Mouse (Mus musculus): ENCODE measurements around the gene 2900011O08Rik. TPM values are rescaled to one million over a fixed set of nuclear protein-coding genes. Genes with fewer than 3 reads are reported as not detected.

The 2900011O08Rik gene
- polyA plus RNA-seq, 1 experiment = 260 TPM

DNA sequence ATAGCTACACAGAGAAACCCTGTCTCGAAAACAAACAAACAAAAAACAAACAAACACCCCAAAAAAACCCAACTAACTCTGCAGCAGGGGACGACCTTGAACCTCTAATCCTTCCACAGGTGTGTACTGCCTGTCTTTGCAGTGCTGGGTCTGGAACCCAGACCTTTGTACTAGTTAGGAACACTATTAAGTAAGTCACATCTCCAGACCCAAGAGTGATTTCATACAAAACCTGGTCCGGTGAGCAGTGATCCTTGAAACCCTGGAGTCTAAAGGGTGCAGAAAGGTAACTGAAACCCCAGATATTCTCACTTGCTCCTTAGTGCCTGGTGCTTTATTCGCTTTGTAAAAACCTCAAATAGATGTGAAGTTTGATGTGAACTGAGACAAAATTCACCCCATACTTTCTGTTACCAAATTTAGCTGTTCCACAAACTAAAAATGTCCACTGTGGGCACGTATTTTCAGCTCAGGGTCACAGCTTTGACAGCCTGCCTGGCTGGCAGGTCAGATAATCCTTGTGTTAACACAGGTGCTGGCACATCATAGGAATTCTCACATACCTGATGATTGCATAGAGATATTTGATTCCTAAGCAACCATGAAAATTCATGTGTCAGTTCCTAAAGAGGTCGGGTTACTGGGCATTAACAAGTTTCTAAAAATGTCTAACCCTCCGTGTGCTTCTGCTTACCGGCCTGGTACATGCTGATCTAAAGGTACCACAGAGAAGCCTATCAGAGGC is 17.2 kb downstream of the 2900011O08Rik start:
- Histone ChIP-seq H3K27ac (ENCODE audit: insufficient read depth, low read length) (no peak overlapping the region), H3K4me3 (ENCODE audit: insufficient read depth, low read length) (no peak overlapping the region), H3K4me1 (ENCODE audit: control insufficient read depth, insufficient read depth, low read length) (no peaks in the 10 kb centered on the region)
- TF ChIP-seq POLR2A (IDR thresholded peaks at IDR 0.05; ENCODE audit: extremely low read depth, insufficient read depth, low read length) (no peak), CTCF (IDR thresholded peaks at IDR 0.05; ENCODE audit: extremely low read depth, insufficient read depth, low read length) (no peak)

DNA sequence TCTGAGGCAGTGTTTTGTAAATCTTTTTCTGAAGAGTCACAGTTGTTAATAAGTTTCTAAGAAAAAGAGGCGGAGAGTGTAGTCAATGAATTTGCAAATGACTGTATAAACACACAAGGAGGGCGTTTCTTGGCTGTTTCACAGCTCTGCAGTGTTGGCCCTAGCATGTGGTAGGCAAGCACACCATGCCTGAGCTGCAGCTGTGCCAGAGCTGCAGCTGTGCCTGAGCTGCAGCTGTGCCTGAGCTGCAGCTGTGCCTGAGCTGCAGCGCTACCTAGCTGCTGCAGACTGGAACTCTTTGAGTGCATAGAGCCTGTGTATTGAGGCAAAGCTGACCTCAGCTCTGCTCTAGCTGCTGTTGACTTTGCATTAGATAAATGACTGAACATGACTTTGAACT is 17.8 kb downstream of the 2900011O08Rik start:
- H3K27ac ChIP-seq (ENCODE audit: insufficient read depth, low read length) = no peak overlapping the region
- no peak overlapping the region for H3K4me3 ChIP-seq (ENCODE audit: insufficient read depth, low read length)
- no peaks in the 10 kb centered on the region for H3K4me1 ChIP-seq (ENCODE audit: control insufficient read depth, insufficient read depth, low read length)
- TF ChIP-seq CTCF (IDR thresholded peaks at IDR 0.05; ENCODE audit: extremely low read depth, insufficient read depth, low read length) (peak; percentile 16; the same call in 1 of the 2 replicates), POLR2A (IDR thresholded peaks at IDR 0.05; ENCODE audit: extremely low read depth, insufficient read depth, low read length) (no peak)

DNA sequence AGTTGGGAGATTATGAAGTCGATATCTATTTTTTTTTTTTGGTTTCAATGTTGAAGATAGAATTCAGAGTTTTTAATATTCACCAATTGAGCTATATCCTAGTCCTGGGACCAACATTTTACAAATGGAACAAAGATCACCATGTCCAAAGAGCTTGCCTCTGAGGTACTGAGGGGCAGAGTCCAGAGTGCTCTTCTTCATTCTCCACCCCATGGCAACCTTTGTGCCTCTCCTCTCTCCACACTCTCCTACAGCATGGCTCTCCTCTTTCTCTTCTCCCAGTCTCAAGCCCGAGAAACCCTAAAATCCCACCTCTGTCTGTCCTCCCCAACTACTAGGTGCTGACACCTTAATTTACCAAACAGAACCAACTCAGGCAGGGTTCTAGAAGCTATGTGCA is 18.3 kb downstream of the 2900011O08Rik start:
- TF ChIP-seq POLR2A (IDR thresholded peaks at IDR 0.05; ENCODE audit: extremely low read depth, insufficient read depth, low read length) (no peak), CTCF (IDR thresholded peaks at IDR 0.05; ENCODE audit: extremely low read depth, insufficient read depth, low read length) (no peak)

DNA sequence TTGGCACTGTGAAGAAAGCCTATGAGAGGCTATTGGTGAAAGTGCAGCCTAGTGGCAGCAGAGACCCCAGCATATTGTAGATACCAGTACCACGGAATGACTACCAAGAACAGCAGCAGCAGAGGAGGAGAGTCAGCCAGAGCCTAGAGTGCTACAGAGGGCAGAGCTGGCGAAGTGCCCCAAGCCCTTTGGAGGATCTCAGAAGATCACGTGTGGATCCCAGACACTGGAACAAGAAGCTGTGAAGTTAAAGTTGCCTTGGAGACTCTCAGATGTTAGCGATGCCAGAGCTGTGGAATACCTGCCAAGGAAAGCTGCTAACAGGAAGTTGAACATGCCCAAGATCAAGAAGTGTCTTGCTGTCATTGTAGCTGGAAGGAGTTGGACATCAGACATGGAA is 18.9 kb downstream of the 2900011O08Rik start:
- Histone ChIP-seq H3K4me3 (ENCODE audit: insufficient read depth, low read length) (no peak overlapping the region), H3K4me1 (ENCODE audit: control insufficient read depth, insufficient read depth, low read length) (no peaks in the 10 kb centered on the region), H3K27ac (ENCODE audit: insufficient read depth, low read length) (no peak overlapping the region)
- no peak for TF ChIP-seq CTCF (IDR thresholded peaks at IDR 0.05; ENCODE audit: extremely low read depth, insufficient read depth, low read length)
- no peak for TF ChIP-seq POLR2A (IDR thresholded peaks at IDR 0.05; ENCODE audit: extremely low read depth, insufficient read depth, low read length)

More for the DNA sequence above, 18.3 kb downstream of the 2900011O08Rik start:
- no peak overlapping the region for H3K27ac ChIP-seq (ENCODE audit: insufficient read depth, low read length)
- H3K4me1 ChIP-seq (ENCODE audit: control insufficient read depth, insufficient read depth, low read length) = no peaks in the 10 kb centered on the region
- H3K4me3 ChIP-seq (ENCODE audit: insufficient read depth, low read length) = no peak overlapping the region

DNA sequence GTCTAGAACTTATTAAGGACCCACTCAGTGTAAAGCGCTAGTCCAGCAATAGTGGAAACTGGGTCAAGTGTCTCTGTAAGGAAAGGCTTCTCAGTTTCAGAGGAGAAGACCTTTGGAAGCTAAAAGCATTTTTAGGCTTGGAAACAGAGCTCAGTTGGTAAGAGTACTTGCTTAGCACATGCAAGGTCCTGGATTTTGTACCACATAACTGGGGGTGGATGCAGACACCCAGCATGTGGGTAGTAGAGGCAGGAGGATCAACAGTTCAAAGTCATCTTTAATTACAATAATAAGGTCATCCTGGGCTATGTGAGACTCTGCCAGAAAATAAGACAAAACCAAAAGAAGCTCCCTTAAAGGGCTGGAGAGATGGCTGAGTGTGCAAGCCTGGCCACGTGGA is 21.7 kb downstream of the 2900011O08Rik start:
- no peak for TF ChIP-seq CTCF (IDR thresholded peaks at IDR 0.05; ENCODE audit: extremely low read depth, insufficient read depth, low read length)
- no peak for TF ChIP-seq POLR2A (IDR thresholded peaks at IDR 0.05; ENCODE audit: extremely low read depth, insufficient read depth, low read length)
- Histone ChIP-seq H3K27ac (ENCODE audit: insufficient read depth, low read length) (no peak overlapping the region), H3K4me1 (ENCODE audit: control insufficient read depth, insufficient read depth, low read length) (no peaks in the 10 kb centered on the region), H3K4me3 (ENCODE audit: insufficient read depth, low read length) (no peak overlapping the region)

DNA sequence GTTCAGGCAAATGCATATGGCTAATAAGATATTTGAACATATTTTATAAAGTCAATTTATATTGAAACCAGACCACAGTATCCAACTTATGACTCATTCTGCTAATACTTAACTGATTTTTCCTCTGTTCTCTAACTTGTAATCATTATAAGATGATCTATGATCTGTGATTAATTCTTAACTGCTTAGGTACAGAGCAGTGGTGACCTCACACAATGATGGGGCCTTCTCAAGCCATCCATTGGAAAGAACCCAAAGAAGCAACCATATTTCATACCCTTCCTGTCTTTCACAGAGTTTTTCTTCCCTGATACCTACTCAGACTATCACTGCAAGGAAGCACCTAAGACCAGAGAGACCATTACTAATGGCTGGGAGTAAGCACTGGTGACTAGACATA is 22.3 kb downstream of the 2900011O08Rik start:
- Histone ChIP-seq H3K4me1 (ENCODE audit: control insufficient read depth, insufficient read depth, low read length) (no peaks in the 10 kb centered on the region), H3K4me3 (ENCODE audit: insufficient read depth, low read length) (no peak overlapping the region), H3K27ac (ENCODE audit: insufficient read depth, low read length) (no peak overlapping the region)
- TF ChIP-seq POLR2A (IDR thresholded peaks at IDR 0.05; ENCODE audit: extremely low read depth, insufficient read depth, low read length) (no peak), CTCF (IDR thresholded peaks at IDR 0.05; ENCODE audit: extremely low read depth, insufficient read depth, low read length) (no peak)

DNA sequence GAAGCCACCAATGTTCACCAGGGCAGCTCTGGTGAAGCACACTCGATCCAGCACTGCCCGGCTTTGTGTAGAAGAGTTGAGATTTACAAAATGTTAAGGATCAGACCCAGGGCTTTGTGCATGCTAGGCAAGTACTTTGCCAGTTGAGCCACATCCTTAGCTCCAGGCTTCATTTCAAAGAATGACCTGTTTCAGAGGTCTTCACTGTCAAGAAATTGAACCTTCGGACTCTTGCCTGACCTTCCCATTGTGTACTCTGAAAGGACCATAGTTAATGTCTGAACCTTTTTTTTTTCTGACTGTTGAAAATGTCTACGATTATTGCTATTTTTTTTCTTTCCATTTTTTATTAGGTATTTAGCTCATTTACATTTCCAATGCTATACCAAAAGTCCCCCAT is 23.6 kb downstream of the 2900011O08Rik start:
- TF ChIP-seq CTCF (IDR thresholded peaks at IDR 0.05; ENCODE audit: extremely low read depth, insufficient read depth, low read length) (no peak), POLR2A (IDR thresholded peaks at IDR 0.05; ENCODE audit: extremely low read depth, insufficient read depth, low read length) (no peak)
- H3K27ac ChIP-seq (ENCODE audit: insufficient read depth, low read length) = no peak overlapping the region
- no peaks in the 10 kb centered on the region for H3K4me1 ChIP-seq (ENCODE audit: control insufficient read depth, insufficient read depth, low read length)
- H3K4me3 ChIP-seq (ENCODE audit: insufficient read depth, low read length) = no peak overlapping the region

DNA sequence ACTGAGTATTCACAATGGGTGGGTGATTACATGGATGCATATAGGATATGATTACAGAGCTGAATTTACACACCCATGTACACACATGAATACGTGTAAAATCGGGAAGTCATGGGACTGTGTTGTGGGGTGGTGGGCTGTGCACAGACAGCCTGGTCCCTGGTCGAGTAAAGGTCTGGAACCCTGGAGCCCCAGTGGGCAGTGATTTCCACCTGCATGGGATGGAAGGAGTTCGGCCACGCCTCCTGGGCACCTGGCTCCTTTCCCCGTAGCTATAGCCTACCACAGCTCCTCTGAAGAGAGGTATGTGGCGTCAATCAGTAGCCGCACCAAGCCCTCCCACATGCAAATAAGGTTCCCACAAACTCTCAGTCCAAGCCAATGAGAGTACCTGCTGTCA is 30.9 kb downstream of the 2900011O08Rik start:
- no peak overlapping the region for H3K27ac ChIP-seq (ENCODE audit: insufficient read depth, low read length)
- no peak overlapping the region for H3K4me3 ChIP-seq (ENCODE audit: insufficient read depth, low read length)
- no peaks in the 10 kb centered on the region; the same call in 1 of the 2 replicates for H3K4me1 ChIP-seq (ENCODE audit: control insufficient read depth, insufficient read depth, low read length)
- no peak for TF ChIP-seq POLR2A (IDR thresholded peaks at IDR 0.05; ENCODE audit: extremely low read depth, insufficient read depth, low read length)
- no peak for TF ChIP-seq CTCF (IDR thresholded peaks at IDR 0.05; ENCODE audit: extremely low read depth, insufficient read depth, low read length)

DNA sequence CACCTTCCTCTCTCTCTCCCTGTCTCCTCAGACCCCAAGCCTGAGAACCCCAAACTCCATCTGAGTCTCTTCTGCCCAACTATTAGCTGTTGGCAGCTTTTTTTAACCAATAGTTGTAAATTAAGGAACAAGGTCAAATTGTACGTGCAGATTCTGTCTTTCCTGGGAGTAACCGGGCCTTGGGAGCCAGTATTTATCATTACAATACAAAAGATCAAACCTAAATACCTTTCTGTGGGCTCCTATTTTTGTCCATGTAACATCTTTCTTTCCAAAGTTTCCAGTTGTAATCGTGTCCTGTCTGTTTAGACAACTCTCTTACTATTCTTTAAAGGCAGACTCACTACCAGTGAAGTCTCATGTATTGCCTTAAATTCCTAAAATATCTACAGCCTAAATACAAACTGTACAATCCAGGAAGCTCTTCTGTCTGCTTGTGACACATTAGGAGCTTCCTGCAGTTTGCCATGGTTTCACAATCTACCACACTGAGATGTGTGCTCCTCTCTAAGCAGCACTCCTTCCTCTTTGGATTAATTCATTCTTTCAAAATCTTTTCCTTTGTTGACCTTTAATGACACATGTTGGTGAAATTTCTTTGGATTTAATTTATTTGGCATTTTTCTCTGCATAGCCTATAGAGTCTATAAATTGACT is 34.9 kb downstream of the 2900011O08Rik start:
- no peak for TF ChIP-seq CTCF (IDR thresholded peaks at IDR 0.05; ENCODE audit: extremely low read depth, insufficient read depth, low read length)
- no peak for TF ChIP-seq POLR2A (IDR thresholded peaks at IDR 0.05; ENCODE audit: extremely low read depth, insufficient read depth, low read length)
- H3K4me1 ChIP-seq (ENCODE audit: control insufficient read depth, insufficient read depth, low read length) = no peaks in the 10 kb centered on the region; the same call in 1 of the 2 replicates
- no peak overlapping the region for H3K4me3 ChIP-seq (ENCODE audit: insufficient read depth, low read length)
- no peak overlapping the region for H3K27ac ChIP-seq (ENCODE audit: insufficient read depth, low read length)
